ENCODE assay signal across 16 mouse cellular contexts in the genomic region with DNA sequence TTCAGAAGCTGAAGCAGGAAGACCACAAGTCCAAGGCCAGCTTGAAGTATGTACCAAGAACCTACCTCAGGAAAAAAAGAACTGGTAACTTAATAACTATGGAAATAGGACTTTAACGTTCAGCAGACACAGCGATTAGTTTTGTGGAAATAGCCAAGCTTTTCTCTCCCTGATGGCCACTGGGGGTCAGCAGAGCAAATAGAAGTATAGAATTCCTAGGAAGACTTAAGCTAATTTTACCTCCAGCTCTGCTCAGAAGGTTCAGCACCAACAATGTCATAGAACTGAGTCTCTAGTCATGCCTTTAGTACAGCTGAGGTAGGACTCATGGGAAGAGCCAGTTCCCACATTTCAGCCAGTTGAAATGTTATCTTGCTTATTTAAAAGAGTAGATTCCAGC. TPM values are rescaled to one million over a fixed set of nuclear protein-coding genes. Genes with fewer than 3 reads are reported as not detected.
DNase-seq lines count a peak whose midpoint lies in the region; TF ChIP-seq lines count a peak whose summit lies in the region.
"Had no signal": no experiment of that assay in that cellular context is flagged by ENCODE, and none has a peak within 500 bp of the region (broad histone marks: within the 10 kb centered on the region; RNA-seq: fewer than 3 reads in every experiment).

No protein-coding gene starts in this region.

- no peak overlapping the region for H3K4me3 ChIP-seq in left cerebral cortex, adult 2 months
- H3K4me3 ChIP-seq: hindbrain, embryonic 15.5 days; neural tube, embryonic 12.5 days had no signal

- DNase-seq in heart, postnatal 10 days, result peak; percentile 10 to 14
- DNase-seq in heart, adult 18-20 months, result no peak
- DNase-seq in left cerebral cortex, adult 2 months (ENCODE audit: extremely low spot score in 1 of 2, low spot score in 2 of 2), result no peak
- DNase-seq in left cerebral cortex, adult 8-10 months (ENCODE audit: low spot score in 2 of 2), result no peak
- DNase-seq in MN1 (ENCODE audit: low spot score) (peak; percentile 18), adipocyte (ENCODE audit: low spot score) (peak; percentile 42)
- DNase-seq in frontal cortex, postnatal 25 days (ENCODE audit: low spot score in 2 of 2), result no peak
- no peak for DNase-seq in c-Kit-positive CD71-positive TER-119-positive erythroid progenitor cells, embryonic 14.5 days (ENCODE audit: low spot score)
- DNase-seq: cerebellum, adult 2 months; right cerebral cortex, postnatal 25 days; thymus, postnatal 36 days had no signal

- intact Hi-C loops in heart, postnatal 10 days (cut with DNase I), result loop anchor here (10.0 kb wide), 1 partner anchor 113 kb away; no protein-coding TSS in a partner anchor
- intact Hi-C loops in left cerebral cortex, adult 2 months (cut with DNase I), result loop anchor here (10.0 kb wide), 2 partner anchors 113 to 323 kb away; no protein-coding TSS in a partner anchor

- peak; percentile 42 for TF ChIP-seq CTCF in left cerebral cortex, adult 2 months (IDR thresholded peaks at IDR 0.05)

- H3K27ac ChIP-seq in left cerebral cortex, adult 2 months, result no peak overlapping the region
- H3K27ac ChIP-seq: hindbrain, embryonic 15.5 days; liver, embryonic 14.5 days; neural tube, embryonic 12.5 days had no signal

RNA-seq across cellular contexts. Expression of a gene that starts 4.2 kb away (rescaled TPM):
- total RNA-seq in heart, postnatal 10 days (2021), result 1 to 10 TPM; 8.6 to 8.8 TPM
- under 1 TPM; 0.31 to 0.35 TPM for total RNA-seq in heart, adult 18-20 months (2021)
- 1 to 10 TPM in 1 of 2 experiments, under 1 TPM in 1; 0.91 to 1.1 TPM for total RNA-seq in left cerebral cortex, adult 2 months (2021)
- 1 to 10 TPM in 1 of 4 experiments, under 1 TPM in 3; 0.59 to 1.3 (median 0.82) TPM for total RNA-seq in left cerebral cortex, adult 8-10 months (2022)

RNA-seq across cellular contexts. Expression of a gene that starts 5.0 kb away (rescaled TPM):
- 10 to 100 TPM; 34.5 to 35.5 TPM for total RNA-seq in heart, postnatal 10 days (2021)
- 10 to 100 TPM; 21.3 to 23.5 TPM for total RNA-seq in heart, adult 18-20 months (2021)
- total RNA-seq in left cerebral cortex, adult 2 months (2021), result 10 to 100 TPM; 35.8 to 43.8 TPM
- total RNA-seq in left cerebral cortex, adult 8-10 months (2022), result 10 to 100 TPM; 40.9 to 45.0 (median 42.3) TPM

RNA-seq across cellular contexts. Expression of a gene that starts 16.1 kb away (rescaled TPM):
- total RNA-seq in heart, postnatal 10 days (2021), result not detected
- total RNA-seq in heart, adult 18-20 months (2021), result not detected
- 1 to 10 TPM in 1 of 2 experiments, under 1 TPM in 1; 0.75 to 3.1 TPM for total RNA-seq in left cerebral cortex, adult 2 months (2021)
- total RNA-seq in left cerebral cortex, adult 8-10 months (2022), result 1 to 10 TPM; 1.6 to 2.0 (median 1.6) TPM
- total RNA-seq: CH12.LX; gastrocnemius, postnatal 4 days had no signal

RNA-seq across cellular contexts. Expression of a gene that starts 26.7 kb away (rescaled TPM):
- total RNA-seq in heart, postnatal 10 days (2021), result not detected
- not detected for total RNA-seq in heart, adult 18-20 months (2021)
- total RNA-seq in left cerebral cortex, adult 2 months (2021), result not detected
- total RNA-seq in left cerebral cortex, adult 8-10 months (2022), result not detected
- total RNA-seq: CH12.LX; gastrocnemius, postnatal 4 days had no signal

RNA-seq across cellular contexts. Expression of a gene that starts 49.3 kb away (rescaled TPM):
- total RNA-seq in heart, postnatal 10 days (2021), result not detected
- total RNA-seq in heart, adult 18-20 months (2021), result not detected
- total RNA-seq in left cerebral cortex, adult 2 months (2021), result not detected
- not detected for total RNA-seq in left cerebral cortex, adult 8-10 months (2022)
- total RNA-seq: CH12.LX; gastrocnemius, postnatal 4 days had no signal

Comparison
In these comparisons a context has a peak if more than half of its experiments do, and no peak if none do; other contexts are left out.
1. DNase-seq: peak in heart, postnatal 10 days (2 of 2), MN1 (single experiment) and adipocyte (single experiment); none in heart, adult 18-20 months (0 of 2), left cerebral cortex, adult 2 months (0 of 2), left cerebral cortex, adult 8-10 months (0 of 2), frontal cortex, postnatal 25 days (0 of 2) and c-Kit-positive CD71-positive TER-119-positive erythroid progenitor cells, embryonic 14.5 days (single experiment).
2. RNA of a gene that starts 4.2 kb away (total RNA-seq): 8.6 to 8.8 TPM in heart, postnatal 10 days; 0.91 to 1.1 TPM in left cerebral cortex, adult 2 months, 0.59 to 1.3 TPM in left cerebral cortex, adult 8-10 months and 0.31 to 0.35 TPM in heart, adult 18-20 months; every median in the first group is over 4 times any median in the second.